Mouse (Mus musculus): Measurements from ENCODE around the gene Olfr455.

Gene Olfr455

DNA sequence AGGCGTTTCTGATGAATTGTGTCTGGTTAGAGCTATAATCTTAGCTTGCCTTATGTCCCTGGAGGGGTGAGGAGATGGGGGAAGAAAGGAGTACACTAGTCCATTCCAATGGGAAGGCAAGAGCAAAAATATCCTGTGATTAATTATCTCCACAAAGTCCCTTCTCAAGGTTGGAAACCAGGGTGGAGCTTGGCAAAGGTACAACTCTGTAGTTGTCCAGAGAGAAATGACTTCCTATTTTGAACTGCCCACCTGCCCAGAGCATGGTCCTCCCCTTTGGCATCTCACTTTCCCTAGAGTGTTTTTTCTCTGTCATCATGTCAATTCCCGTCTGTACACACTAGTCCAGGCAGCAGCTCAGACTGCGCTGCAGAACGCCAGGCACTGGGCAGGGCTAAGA is at the start of gene Olfr455:
Olfr455 (minus strand) TSS at position 127 of the 400 bp plus-strand sequence.
- DNase-seq (ENCODE audit: low spot score), result no peak

- no peak for DNase-seq (ENCODE audit: low spot score)
These were observed 45.9 kb upstream of the Olfr455 start for GRCm38 (mm10) chr6:42593138-42593882.

DNA sequence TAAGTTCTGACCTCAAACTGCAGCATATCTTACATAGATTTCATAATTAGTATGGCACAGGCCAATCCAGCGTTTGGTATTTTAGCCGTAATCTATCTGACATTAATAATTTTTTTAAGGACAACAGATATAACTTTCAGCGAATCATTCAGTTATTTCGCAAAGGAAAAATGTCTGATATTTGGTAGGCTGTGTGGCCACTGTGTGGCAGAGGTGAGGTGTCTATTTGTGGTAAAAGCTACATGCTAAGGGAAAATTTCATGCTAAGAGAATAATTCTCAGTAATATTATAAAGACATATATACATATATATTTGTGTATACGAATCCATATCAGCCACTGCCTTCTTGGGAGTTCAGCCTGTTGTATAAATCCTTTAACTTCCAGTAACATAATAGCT is 39.2 kb upstream of the Olfr455 start:
- no peak for DNase-seq (ENCODE audit: low spot score)

- DNase-seq (ENCODE audit: low spot score), result peak; percentile 87
These were observed 36.1 kb upstream of the Olfr455 start for GRCm38 (mm10) chr6:42583488-42583872.

DNA sequence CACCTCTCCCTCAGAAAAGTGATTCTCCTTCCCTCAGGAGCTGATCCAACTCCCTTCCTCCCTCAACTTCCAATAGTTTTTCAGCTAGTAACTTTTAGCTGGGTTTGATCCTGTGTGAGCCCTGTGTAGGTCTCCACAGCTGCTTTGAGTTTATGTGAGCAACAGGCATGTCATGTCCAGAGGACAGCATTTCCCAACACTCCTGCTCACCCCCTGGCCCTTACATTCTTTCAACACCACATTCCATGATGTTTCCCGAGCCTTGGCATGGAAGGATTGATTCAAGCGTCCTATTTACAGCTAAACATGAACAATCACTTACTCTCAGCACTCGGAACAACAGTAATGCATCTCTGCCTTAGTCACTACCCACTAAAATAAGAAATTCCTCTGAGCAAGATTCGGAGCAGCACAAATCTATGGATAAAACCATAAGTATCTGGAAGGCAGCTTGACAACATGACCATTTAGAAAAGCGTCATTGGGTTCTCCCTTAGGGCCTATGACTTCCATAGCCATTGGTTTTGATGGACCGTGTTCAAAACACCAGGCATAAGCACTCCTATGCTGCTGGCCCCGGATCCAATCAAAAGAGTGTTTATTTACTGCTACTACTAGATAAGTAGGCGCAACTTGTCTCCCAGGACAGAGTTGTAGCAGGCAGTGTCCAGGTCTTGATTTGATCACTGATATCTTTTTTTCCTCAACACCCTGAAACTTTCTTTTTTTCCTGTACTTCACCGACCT is 35.5 kb upstream of the Olfr455 start:
- DNase-seq (ENCODE audit: low spot score), result no peak

DNA sequence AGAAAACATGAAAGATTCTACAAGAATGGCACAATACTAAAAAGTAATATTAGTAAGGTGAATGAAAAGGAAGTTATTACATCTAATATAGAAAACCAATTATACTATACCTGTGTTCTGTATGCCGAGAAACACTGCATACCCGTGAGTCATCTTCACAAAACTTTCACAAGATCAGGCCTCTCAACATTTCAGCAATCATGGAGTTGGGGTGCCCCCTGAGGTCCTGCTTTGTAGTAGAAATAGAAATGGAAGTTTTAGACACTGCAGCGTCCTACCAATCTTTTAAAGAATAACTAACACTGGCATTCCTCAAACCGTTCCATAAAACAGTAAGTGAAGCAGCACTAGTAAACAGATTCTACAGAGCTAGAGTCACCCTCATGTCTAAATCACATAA is 31.3 kb upstream of the Olfr455 start:
- no peak for DNase-seq (ENCODE audit: low spot score)

- DNase-seq (ENCODE audit: low spot score), result no peak
These were observed 30.0 kb upstream of the Olfr455 start for GRCm38 (mm10) chr6:42577433-42577832.

DNA sequence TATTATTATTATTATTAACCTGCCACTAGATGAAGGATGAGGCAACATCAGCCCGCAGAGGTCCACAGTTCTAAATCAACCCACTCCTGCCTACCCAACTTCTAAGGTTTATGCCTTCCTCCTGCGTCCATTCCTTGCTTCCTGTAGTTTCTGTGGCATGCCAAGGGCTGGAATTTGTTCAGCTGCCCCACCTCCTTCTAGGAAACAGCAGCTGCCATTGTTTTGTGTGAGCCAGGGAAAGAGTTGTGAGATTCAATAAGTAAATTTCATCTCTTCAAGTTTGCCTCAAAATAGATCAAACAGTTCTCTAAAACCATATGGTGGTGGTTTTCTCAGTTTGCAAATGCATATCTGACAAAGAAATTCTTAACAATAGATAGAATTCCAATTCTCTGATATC is 20.8 kb upstream of the Olfr455 start:
- DNase-seq (ENCODE audit: low spot score), result no peak

DNA sequence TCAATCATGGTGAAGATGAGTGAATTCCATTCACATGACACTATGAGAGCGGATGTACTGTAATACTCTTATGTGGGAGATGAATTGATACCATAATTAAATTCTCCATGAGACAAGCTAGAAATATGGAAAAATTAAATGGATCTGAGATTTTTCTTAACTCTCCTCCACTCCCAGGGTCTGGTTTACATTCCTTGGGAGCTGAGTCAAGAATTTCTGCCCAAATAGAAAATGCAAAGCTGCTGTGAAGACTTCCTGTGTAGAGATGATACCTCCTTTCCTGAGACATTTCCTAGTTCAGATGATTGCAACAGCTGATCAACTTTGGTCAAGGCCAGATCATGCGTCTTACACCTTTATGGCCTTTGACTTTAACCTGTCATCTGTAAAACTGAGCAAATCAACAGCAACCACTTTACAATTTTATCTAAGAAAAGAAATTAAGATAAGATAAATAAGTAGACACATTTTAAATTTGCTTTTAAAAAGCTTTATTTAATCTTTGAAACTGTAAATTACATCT is 18.8 kb upstream of the Olfr455 start:
- no peak for DNase-seq (ENCODE audit: low spot score)

DNA sequence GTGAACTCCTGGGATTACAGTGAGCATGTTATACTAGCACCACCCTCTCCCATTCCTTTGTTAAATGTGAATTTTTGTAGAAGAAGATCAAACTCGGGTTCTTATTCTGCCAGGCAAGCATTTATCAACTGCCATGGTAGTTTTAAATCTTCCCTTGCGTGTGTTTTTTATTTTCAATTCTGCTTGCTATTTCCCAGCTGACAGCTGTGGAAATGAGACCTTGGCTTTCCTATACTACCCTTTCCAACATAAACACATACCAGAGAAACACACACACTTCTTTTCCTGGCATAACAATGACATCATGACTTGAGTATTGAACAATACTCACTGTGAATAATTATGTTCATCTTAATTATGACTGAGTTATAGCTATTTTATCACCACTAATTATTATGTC is 14.9 kb upstream of the Olfr455 start:
- no peak for DNase-seq (ENCODE audit: low spot score)

DNA sequence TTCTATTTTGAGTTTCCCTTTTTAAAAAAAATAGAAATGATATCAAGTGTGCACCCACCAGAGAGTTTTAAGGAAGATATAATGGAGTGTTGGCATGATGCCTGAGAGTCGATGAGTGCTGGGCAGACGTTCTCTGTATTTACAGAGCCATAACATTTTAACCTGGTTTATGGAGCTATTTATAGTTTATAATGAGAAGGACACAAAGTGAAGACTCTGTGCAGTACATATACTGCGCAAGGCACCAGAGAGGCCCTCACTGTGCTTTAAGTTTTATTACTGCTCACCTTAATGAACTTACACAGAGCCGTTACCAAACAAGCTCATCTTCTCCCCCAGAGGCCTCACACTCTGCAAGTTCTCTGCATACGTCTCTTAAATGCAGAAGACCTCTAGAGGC is 13.5 kb upstream of the Olfr455 start:
- no peak for DNase-seq (ENCODE audit: low spot score)

GRCm38 (mm10) chr6:42558641-42559040 is 11.3 kb upstream of the Olfr455 start:
- DNase-seq (ENCODE audit: low spot score), result no peak

DNA sequence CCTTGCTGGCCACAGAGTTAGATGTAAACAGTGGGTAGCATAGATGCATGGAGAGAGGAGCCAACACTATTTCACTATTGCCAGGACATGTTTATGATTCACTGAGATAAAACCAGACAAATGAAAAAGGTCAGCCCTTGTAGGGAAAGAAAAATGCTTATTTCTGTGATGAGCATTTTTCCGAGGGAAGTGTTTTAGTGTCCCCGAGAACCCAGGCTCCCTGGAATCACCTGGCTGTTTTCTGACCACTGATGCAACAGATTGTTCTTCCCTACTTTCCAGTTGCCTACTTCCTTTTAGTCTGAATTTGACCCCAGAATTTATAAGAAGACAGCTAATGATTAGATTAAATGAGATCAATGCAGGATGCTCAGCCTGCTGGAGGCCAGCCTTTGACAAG is 1.2 kb downstream of the Olfr455 start:
- no peak for DNase-seq (ENCODE audit: low spot score)

GRCm38 (mm10) chr6:42545451-42545885 is 1.9 kb downstream of the Olfr455 start:
- DNase-seq (ENCODE audit: low spot score), result no peak

- DNase-seq (ENCODE audit: low spot score), result no peak
These were observed 2.5 kb downstream of the Olfr455 start for GRCm38 (mm10) chr6:42544846-42545245.

- no peak for DNase-seq (ENCODE audit: low spot score)
These were observed 5.1 kb downstream of the Olfr455 start for GRCm38 (mm10) chr6:42542036-42543031.

GRCm38 (mm10) chr6:42540681-42541080 is 6.7 kb downstream of the Olfr455 start:
- DNase-seq (ENCODE audit: low spot score), result no peak

- no peak for DNase-seq (ENCODE audit: low spot score)
These were observed 7.7 kb downstream of the Olfr455 start for GRCm38 (mm10) chr6:42539711-42540110.

GRCm38 (mm10) chr6:42513461-42513860 is 33.9 kb downstream of the Olfr455 start:
- no peak for DNase-seq (ENCODE audit: low spot score)

DNA sequence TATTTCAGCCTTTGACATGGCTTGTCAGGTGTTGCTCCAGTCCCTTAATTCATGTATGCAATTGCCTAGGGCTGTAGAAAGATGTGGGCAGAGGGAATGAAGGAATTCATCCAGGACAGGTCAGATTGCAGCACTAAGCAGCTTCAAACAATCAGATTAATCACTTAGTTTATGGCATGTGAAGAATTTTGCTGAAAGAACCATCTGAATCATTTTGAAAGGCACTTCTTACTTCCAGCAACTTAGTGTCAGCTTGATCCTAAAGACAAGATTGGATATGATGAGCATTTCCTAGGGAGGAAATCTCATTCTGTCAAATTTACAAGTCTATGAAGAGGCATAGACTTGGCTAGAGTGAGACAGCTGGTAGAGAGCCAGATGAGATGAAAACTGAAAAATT is 38.1 kb downstream of the Olfr455 start:
- no peak for DNase-seq (ENCODE audit: low spot score)

GRCm38 (mm10) chr6:42503478-42503877 is 43.9 kb downstream of the Olfr455 start:
- DNase-seq (ENCODE audit: low spot score), result no peak

- DNase-seq (ENCODE audit: low spot score), result no peak
These were observed 57.7 kb downstream of the Olfr455 start for GRCm38 (mm10) chr6:42489731-42490130.

Data from testis, postnatal 10 days (tissue).